Mouse (Mus musculus) kidney, adult 2 months (tissue): Measurements from ENCODE around the gene Cgrrf1.

Source experiments
- CTCF ChIP-seq: fragments of 200-500 bp; conservative IDR thresholded peaks from 2 replicates; pipeline ENCODE4 v1.5.1; 2011; ENCODE audit warnings: low read depth, mild to moderate bottlenecking, control low read depth, low read length, moderate library complexity, mixed read lengths; ENCODE audit not compliant: insufficient read depth, insufficient read length
- POLR2A ChIP-seq: fragments of 200-500 bp; IDR thresholded peaks from one replicate; pipeline ENCODE4 v1.6.1; 2011; ENCODE audit warnings: low read depth, low read length, control low read depth

- TF ChIP-seq POLR2A (no peak), CTCF (no peak)
Observed at GRCm38 (mm10) chr14:46885891-46886301, 54.0 kb downstream of the Cgrrf1 start.
